Mouse (Mus musculus) bone marrow macrophage, adult 2 months (primary cell): ENCODE data around the gene Megf6. TPM values are rescaled to one million over a fixed set of nuclear protein-coding genes. Genes with fewer than 3 reads are reported as not detected.

Source experiments
- H3K27ac ChIP-seq: 2 replicates; pipeline ENCODE4 v1.5.1; 2012; ENCODE audit warnings: low read depth, low read length; ENCODE audit not compliant: insufficient read depth
- H3K4me1 ChIP-seq: 2 replicates; pipeline ENCODE4 v1.6.1; 2012; ENCODE audit warnings: low read length; ENCODE audit not compliant: control insufficient read depth, insufficient read depth
- H3K4me3 ChIP-seq: 2 replicates; pipeline ENCODE4 v1.5.1; 2012; ENCODE audit warnings: mild to moderate bottlenecking, low read length, moderate library complexity; ENCODE audit not compliant: insufficient read depth
- CTCF ChIP-seq: IDR thresholded peaks from 2 replicates; pipeline ENCODE4 v1.5.1; 2012; ENCODE audit warnings: low read depth, mild to moderate bottlenecking, low read length, moderate library complexity
- POLR2A ChIP-seq: IDR thresholded peaks from 2 replicates; pipeline ENCODE4 v1.6.1; 2012; ENCODE audit warnings: mild to moderate bottlenecking, low read depth, low read length, borderline replicate concordance
- polyA plus RNA-seq: library from polyadenylated mRNA; stranded (reverse); fragments of >200 nt; gene quantifications from 2 replicates; pipeline ENCODE4 v1.2.4, GENCODE M21; 2012; ENCODE audit not compliant: missing spikeins, insufficient read depth, insufficient read length

Megf6 gene
- polyA plus RNA-seq, 1 experiment: not detected

DNA sequence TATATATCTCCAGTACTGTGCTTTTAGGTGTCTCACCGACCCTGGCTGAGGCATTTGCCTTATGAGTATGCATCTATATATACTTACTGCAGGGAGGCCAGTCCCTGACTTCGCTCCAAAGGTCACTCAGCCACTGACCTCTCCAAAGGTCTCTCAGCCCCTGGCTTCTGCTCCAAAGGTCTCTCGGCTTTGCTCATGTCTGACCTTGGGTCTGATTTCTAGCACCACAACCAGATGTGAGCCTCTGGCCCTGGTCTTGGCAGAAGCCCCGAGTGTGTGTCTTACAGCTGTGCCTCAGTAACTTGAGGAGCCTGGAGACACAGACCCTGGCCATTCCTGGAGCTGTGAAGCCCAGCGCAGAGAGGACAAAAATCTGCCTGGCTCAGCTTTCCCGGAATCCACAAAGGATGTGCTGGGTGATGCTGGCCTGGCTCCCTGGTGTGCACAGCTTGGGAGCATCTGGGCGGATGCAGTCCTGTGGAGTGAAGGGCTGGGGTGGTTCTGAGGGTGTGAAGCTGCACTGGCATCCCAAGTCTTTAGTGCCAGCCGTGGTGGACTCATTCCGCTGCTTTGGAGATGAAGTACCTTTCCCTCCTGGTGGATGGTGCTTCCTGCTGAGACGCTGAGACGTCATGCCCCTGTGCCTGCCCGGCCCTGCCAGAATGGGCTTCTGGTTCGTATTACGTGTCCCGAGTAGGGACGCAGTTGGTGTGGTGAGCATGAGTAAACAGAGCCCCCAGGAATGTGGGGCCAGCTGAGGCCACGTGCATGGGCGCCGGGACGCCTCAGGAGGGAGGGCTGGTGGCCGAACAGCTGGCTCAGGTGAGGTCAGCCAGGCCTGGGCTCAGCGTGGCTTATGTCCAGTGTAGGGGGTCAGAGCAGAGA lies 76.9 kb downstream of the Megf6 start:
- Histone ChIP-seq H3K27ac (no peak overlapping the region), H3K4me3 (no peak overlapping the region), H3K4me1 (no peaks in the 10 kb centered on the region)
- TF ChIP-seq CTCF (no peak), POLR2A (no peak)

DNA sequence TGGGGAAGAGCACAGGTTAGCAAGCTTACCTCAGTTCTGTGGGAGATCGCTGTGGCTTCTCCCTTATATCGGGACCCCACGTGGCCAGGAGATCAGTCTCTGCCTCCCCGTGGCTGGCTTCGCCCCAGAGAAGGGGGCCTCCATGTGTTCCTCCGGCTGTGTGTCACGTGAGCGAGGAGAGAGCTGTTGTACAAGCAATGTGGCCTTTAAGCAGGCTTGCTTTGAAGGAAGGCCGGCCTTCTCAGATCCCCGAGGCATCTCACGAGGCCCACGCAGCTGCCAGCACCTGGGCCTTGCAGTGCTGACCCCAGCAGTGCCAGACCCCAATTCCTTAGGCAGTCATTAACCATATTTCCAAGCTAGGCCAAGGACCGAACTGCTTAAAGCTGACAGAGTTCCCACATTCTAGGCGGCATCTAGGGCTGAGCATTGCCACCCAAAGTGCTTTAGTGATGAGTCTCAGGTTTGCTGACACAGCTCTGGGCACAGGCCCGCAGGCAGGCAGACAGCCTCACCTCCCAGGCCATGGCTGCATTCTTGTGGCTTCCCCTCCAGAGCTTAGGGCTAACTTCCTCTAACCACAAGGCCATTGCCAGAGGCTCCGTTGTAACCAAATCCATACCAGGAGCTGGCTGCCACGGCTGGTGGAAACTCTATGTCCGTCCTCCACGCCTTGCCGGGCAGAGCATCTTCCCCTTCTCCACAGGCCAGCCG lies 77.7 kb downstream of the Megf6 start:
- Histone ChIP-seq H3K4me3 (no peak overlapping the region), H3K27ac (no peak overlapping the region), H3K4me1 (no peaks in the 10 kb centered on the region)
- TF ChIP-seq CTCF: no peak
- TF ChIP-seq POLR2A: no peak

DNA sequence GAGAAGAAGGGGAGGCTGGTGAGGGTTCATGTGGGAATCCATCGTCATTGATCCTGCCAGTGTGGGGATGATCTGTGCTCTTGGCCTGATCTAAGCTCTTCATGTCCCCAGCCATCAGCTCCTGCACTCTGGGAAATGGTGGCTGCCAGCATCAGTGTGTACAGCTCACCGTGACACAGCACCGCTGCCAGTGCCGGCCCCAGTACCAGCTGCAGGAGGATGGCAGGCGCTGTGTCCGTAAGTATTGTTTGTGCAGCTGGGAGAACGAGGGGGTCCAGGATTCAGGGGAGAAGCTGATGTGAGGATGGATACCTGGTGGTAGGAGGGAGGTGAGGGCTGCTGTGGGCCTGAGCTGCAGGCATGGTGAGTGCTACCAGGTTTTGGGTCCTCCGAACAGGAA lies 78.8 kb downstream of the Megf6 start:
- TF ChIP-seq CTCF (no peak), POLR2A (no peak)
- no peak overlapping the region for H3K27ac ChIP-seq
- no peak overlapping the region for H3K4me3 ChIP-seq
- no peaks in the 10 kb centered on the region for H3K4me1 ChIP-seq

DNA sequence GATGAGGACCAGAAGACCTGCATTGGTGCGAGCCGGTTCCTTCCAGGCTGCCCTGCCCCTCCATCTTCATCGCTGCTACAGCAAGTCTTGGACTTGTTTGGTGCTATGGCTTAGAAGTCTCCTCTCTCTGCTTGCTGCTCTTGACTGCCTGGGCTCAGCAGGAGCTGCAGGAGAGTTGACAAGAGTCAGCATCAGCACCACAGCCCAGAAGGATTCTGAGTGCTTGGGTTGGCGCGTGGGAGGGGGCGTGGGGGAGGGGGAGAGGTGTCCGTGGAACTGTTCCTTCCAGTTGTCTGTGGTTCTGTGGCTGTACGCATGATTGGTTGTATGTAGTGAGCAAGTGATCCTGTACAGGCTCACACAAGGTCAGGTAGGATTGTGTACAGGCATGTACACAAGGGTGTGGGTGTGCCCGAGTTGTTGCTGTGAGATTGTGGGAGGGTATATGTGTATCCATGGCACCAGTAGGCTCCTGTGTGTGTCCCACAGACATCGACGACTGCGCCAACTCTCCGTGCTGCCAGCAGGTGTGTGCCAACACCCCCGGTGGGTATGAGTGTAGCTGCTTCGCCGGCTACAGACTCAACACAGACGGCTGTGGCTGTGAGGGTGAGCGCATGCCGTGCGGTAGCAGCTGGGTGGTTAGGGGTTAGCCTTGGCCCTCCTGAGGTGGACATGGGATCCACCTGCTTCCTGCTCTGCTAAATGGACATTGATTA lies 82.2 kb downstream of the Megf6 start:
- no peaks in the 10 kb centered on the region for H3K4me1 ChIP-seq
- no peak overlapping the region for H3K4me3 ChIP-seq
- H3K27ac ChIP-seq: no peak overlapping the region
- TF ChIP-seq POLR2A (no peak), CTCF (no peak)

DNA sequence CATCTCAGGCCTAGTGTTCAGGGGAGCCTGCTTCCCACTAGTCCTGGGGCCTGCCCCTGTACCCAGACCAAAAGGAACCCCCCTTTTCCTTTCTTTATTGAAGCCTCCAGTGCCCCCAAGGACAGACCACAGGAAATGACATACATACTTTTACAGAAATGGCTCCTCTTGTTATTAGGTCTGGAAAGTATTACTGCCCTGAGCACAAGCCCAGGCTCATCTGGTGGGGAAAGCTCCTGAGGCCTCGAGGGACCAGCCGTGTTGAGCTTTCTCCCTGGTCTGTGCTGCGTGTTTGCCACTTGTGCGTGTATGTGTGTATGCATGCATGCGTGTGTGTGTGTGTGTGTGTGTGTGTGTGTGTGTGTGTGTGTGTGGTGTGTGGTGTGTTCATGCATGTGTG lies 90.2 kb downstream of the Megf6 start:
- H3K27ac ChIP-seq: no peak overlapping the region
- H3K4me3 ChIP-seq: no peak overlapping the region
- no peaks in the 10 kb centered on the region for H3K4me1 ChIP-seq
- TF ChIP-seq CTCF (no peak), POLR2A (no peak)

DNA sequence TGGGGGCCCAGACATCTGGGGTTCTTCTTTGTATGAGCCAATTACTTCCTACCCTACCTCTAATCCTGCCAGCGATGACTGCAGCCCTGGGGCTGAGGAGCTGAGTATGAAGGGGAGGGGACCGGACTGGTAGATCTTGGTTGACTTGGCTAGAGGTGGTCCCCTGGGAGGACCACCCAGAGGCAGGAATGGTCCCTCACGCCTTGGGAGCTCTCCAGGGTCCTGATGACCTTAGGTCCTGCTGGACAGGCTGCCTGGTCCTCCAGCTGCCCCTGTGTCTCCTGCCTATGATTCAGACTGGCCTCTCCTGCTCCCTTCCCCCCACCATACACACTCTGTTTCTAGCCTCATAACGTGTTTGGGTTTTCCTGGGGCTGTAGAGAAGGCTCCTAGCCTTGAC lies 91.5 kb downstream of the Megf6 start:
- no peaks in the 10 kb centered on the region for H3K4me1 ChIP-seq
- no peak overlapping the region for H3K27ac ChIP-seq
- TF ChIP-seq POLR2A (no peak), CTCF (no peak)
- no peak overlapping the region for H3K4me3 ChIP-seq

DNA sequence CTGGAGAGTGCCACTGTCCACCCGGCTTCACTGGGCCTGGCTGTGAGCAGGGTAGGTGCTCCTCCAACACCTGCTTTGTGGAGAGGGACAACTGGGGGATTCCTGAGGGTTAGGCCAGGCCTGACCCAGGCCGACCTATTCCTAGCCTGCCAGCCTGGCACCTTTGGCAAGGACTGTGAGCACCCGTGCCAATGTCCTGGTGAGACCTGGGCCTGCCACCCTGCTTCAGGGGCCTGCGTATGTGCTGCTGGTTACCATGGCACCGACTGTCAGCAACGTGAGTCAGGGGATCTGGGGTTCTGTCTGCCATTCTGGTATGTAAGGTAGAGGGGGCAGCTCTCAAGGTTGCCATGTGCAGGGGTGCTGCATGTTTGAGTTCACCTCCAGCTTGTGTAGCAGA lies 97.0 kb downstream of the Megf6 start:
- no peak overlapping the region for H3K27ac ChIP-seq
- TF ChIP-seq CTCF (no peak), POLR2A (no peak)
- no peak overlapping the region for H3K4me3 ChIP-seq
- H3K4me1 ChIP-seq: no peaks in the 10 kb centered on the region

DNA sequence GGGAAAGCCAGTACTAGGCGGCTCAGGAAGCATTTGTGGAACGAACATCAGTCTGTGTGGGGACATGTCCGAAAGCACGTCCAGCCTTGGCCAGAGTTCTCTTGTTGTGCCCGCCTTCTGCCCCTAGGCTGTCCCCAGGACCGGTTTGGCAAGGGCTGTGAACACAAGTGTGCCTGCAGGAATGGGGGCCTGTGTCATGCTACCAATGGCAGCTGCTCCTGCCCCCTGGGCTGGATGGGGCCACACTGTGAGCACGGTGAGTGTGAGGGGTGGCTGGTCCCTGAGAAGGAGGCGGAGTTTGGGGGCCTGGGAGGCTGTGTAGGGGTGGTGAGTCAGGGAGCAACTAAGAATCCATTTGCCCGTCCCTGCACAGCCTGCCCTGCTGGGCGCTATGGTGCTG lies 99.0 kb downstream of the Megf6 start:
- Histone ChIP-seq H3K27ac (no peak overlapping the region), H3K4me1 (no peaks in the 10 kb centered on the region), H3K4me3 (no peak overlapping the region)
- TF ChIP-seq CTCF (no peak), POLR2A (no peak)

DNA sequence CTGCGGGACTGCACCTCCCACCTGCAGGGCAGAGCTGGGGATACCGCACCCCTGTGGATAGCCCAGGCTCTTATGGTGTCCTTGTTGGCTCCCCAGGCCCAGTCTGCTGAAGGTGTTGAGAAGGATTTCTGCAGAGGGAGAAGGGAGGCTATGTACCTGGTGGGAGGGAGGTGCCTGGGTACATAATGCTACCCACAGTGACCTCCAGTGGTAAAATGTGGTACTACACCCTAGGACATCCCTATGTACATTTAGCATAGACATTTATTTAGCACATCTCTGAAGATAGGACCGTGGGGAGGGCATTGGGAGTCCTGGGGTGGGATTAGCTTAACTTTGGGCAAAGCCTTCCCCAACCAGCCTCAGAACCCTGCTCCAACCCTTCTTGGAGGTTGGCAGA lies 102.5 kb downstream of the Megf6 start:
- Histone ChIP-seq H3K4me1 (no peaks in the 10 kb centered on the region), H3K27ac (no peak overlapping the region), H3K4me3 (no peak overlapping the region)
- TF ChIP-seq CTCF: peak; percentile 41; the same call in 1 of the 2 replicates
- TF ChIP-seq POLR2A: no peak

DNA sequence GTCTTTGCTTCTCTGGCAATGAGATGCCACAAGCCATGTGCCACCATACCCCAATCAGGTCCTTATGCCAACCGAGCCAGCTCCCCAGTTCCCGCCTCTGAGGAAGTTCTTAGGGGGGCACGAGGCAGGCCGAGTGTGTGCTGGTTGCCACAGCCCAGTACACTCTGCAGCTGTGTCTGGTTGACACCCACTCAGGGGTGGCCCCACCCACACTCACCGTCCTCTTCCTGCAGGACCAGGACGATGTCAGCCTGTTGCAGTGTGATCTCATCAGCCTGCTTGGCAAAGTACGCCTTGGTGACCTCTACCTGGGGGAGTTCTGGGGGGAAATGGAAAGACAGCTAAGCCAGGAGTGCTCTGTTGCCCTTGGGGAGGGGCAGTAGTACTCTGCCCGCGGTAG lies 109.0 kb downstream of the Megf6 start:
- Histone ChIP-seq H3K27ac (no peak overlapping the region), H3K4me1 (no peaks in the 10 kb centered on the region), H3K4me3 (no peak overlapping the region)
- TF ChIP-seq POLR2A (no peak), CTCF (no peak)
